Mouse (Mus musculus): ENCODE results near the gene Gin1. TPM values are rescaled to one million over a fixed set of nuclear protein-coding genes. Genes with fewer than 3 reads are reported as not detected.

The Gin1 gene
- total RNA-seq, 2 experiments from 2014 or later: 8.4 to 9.1 TPM

GRCm38 (mm10) chr1:97785685-97786393 lies 15.9 kb downstream of the Gin1 start:
- intact Hi-C loops (cut with DNase I): no loop called here

DNA sequence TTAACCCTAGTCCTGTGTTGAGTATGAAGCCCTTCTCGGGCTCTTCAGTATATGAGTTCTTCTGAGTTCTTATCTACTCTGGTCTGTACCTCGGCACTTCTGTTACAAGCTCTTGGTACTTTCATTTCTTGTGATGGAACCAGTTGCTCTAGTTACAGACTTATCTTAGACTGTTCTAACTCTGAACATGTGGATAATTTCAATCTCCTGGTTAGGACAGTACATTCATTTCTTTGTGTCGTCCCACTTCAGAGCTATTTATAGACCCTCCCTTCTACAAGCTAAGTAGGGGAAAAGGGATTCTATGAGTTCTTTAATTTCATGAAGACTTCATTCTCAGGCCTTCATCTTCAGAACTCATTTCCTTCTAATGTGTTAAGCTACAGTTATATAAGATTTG lies 17.7 kb downstream of the Gin1 start:
- DNase-seq: no peak
- intact Hi-C loops (cut with DNase I): no loop called here

More at GRCm38 (mm10) chr1:97785685-97786393, 15.9 kb downstream of the Gin1 start:
- no peak for DNase-seq

DNA sequence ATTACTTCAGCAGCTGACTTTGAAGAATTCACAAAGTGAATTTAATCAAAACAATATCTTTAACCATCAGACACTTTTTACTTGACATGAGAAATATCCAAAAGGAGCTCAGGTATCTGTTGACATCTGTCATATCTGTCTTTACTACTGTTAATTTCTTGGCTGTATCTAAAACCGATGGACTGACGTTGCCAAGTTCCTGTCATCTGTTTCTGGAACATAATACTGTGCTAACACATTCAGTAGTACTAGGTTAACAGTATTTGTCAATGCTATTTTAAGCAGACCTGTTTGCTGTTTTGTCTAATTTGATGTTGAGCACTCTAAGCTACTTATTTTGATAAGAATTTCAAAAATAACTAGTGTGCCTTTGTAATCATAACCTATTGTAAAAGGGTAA lies 18.5 kb downstream of the Gin1 start:
- no peak for DNase-seq
- intact Hi-C loops (cut with DNase I): no loop called here

DNA sequence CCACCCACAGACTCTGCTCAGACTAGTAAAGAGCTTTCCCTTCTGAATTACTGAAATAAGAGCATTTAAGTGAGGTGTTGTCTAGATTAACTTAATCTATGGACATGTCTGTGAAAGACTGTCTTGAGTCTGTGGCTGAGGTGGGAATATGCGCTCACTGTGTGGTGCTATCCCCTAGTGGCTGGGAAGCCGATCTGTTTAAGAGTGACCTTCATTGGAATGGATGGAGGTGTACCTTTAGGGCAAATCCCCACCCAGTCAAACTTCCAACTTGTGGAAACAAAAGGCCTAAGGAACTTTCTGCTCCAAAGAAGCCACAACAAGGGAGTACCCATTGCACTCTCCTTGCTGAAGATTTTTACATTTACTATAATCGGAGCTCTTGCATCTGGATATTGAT lies 24.1 kb downstream of the Gin1 start:
- DNase-seq: no peak
- intact Hi-C loops (cut with DNase I): no loop called here

GRCm38 (mm10) chr1:97795936-97796335 lies 26.0 kb downstream of the Gin1 start:
- intact Hi-C loops (cut with DNase I): no loop called here
- DNase-seq: no peak

DNA sequence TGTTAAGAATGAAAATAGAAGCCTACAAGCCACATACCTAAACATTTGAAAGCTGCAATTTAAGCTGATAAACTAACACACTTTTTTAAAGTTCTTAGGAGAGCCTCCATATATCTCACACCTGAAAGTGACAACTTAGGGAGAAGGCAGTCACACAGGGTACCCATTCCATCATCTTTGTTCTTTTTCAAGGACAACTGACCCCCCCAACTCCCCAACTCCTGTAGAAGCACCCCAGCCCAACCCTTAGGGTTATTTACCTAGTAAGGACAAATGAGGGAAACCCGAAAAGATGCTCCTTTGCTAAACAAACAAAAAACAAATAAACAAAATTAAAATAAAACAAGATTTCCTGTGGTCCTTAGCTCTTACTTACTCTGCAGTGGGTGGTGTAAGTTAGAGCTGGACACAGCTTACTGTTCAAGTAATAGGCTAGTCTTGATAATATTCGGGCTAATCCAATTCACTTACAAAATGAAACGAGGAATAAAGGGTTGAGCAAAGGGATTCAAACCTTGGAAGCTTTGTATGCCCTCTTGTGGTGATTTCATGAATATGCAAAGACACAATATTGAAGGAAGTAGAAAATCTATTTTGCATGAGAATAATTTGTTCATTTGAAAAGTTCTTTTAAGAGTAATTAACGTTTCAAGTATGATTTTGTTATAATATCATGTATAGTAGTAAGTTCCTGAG lies 32.4 kb downstream of the Gin1 start:
- intact Hi-C loops (cut with DNase I): loop anchor here (10.0 kb wide), 3 partner anchors 552 to 768 kb away; no protein-coding TSS in a partner anchor

GRCm38 (mm10) chr1:97804520-97804919 lies 34.5 kb downstream of the Gin1 start:
- intact Hi-C loops (cut with DNase I): loop anchor here (10.0 kb wide), 3 partner anchors 550 to 770 kb away; no protein-coding TSS in a partner anchor
- DNase-seq: no peak

More for the DNA sequence above, 32.4 kb downstream of the Gin1 start:
- DNase-seq: no peak

GRCm38 (mm10) chr1:97809255-97809912 lies 39.4 kb downstream of the Gin1 start:
- intact Hi-C loops (cut with DNase I): loop anchor here (5.0 to 10.0 kb wide), 4 partner anchors 545 to 775 kb away; no protein-coding TSS in a partner anchor
- DNase-seq: no peak

DNA sequence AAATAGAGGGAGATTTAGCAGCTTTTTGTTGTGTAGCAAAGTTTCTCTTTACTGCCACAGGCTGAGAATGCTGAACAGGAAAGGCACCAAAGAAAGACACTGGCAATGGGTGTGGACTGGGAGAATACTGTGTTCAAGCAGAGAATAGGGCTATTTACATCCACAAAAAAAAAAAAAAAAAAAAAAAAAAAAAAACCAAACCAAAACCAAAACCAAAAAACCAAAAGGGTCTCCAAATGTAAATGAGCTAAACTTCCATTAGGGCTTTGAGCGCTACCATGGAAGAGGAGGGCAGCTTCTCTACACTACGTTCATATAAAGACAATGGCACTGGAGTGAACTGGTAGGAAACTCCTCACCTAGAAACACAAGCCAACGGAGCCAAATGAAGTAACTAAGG lies 51.3 kb downstream of the Gin1 start:
- intact Hi-C loops (cut with DNase I): no loop called here

DNA sequence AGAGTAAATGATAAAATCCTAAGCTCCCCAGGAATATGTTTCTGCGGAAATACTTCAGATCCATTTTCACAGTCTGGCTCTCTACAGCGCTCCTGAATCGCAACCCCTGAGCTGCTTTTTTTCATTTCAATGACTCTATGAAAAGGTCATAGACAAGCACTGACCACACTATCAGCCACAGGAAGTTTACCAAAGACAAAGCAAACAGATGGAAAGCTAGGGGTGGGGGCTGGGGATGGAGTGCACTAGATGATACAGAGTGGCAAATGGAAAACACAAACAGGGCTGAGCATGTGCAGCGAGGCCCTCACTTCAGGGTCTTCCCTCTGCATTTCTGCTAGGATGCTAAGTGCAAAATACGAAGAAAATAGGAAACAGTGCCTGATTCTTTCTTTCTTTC lies 52.2 kb downstream of the Gin1 start:
- no peak for DNase-seq
- intact Hi-C loops (cut with DNase I): no loop called here

More for the DNA sequence above, 51.3 kb downstream of the Gin1 start:
- DNase-seq: no peak

DNA sequence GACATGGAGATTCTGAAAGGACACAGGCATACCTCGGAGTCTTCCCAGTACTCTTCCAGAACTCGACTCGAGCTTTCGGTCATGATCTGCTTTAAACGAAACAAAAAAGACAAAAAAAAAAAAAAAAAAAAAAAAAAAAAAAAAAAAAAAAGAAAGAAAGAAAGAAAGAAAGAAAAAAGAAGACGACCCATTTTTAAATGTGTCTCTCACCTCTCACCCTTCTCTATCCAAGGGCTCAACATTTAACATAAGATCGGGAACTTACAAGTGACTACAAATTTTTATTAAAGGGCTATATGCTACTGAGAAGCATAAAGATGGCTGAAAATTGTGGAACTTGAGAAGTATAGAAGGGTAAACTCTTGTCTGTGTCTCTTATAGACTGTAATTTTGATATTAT lies 52.9 kb downstream of the Gin1 start:
- intact Hi-C loops (cut with DNase I): no loop called here
- no peak for DNase-seq

DNA sequence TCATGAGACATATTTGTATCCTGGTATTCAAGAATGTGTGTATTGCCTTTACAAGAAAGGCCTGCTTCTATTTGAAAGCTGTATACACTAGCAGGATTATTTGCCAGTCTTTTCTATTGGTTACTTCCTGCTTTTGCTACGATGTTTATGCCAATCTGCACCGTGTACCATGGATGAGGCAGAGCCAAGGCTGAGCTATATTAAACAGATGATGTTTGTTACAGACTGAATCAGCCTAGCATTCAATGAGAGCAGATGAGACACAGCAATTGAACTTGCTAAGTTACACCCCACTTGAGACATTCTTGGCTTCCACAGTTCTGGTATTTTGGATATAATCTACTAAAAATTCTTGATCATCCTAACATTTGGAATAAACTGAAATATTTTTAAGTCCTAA lies 57.6 kb downstream of the Gin1 start:
- DNase-seq: no peak
- intact Hi-C loops (cut with DNase I): no loop called here

DNA sequence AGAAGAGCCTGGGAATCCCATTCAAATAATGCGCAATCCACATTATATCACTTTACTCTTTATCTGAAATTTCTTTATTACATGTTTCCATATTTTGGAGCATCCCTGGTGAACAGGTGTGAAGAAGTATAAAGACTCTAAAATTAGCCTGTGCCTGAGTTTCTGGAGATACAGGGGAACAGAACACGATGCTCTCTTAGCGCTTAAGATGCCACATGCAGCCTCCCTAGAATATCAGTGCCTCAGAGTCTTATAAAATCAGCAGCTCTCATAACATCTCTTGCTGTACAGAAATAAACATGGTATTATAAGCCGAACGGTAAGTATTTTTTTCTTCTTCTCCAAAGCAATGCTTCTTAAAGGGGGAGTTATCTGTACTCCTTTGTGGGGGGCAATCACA lies 58.1 kb downstream of the Gin1 start:
- intact Hi-C loops (cut with DNase I): no loop called here
- no peak for DNase-seq

DNA sequence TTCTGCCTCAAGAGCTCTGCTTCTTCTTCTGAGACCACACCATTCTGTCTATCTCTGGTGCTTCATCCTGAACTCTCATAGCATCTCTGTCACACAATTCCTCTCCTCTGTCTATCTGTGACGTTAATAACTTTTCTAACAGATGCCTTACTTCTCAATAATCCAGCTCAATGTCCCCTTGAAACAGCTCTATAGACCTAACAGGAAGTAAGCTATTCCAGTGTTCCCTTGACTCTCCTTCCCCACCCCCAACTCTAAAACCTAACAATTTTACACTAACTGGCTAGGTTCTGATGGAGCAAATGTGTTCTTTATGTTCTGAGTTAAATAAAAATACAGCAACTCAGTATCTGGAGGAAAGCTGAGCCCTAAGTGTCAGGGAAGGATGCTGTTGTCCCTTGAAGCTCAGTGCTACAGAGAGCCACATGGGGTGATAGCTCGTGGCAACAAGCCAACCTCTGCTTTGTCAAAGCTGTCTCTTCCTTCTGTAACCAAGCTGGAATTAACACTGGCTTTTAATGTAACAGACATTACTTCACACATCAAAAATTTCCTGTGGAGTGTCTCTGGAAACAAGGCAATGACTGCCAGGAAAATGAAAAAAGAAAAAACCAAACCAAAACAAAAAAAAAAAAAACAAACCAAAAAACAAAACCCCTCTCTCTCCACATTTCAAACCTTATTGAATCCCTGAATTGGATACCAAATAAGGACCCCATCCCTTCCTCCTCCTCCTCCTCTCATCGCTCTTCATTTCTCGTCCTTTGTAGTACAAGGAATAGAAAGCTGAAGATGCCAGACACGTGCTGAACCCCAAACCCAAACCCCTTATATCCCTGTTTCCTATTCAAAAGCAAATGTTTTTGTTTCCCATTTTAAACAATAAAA lies 63.7 kb downstream of the Gin1 start:
- intact Hi-C loops (cut with DNase I): no loop called here
- peak; percentile 93 for DNase-seq

DNA sequence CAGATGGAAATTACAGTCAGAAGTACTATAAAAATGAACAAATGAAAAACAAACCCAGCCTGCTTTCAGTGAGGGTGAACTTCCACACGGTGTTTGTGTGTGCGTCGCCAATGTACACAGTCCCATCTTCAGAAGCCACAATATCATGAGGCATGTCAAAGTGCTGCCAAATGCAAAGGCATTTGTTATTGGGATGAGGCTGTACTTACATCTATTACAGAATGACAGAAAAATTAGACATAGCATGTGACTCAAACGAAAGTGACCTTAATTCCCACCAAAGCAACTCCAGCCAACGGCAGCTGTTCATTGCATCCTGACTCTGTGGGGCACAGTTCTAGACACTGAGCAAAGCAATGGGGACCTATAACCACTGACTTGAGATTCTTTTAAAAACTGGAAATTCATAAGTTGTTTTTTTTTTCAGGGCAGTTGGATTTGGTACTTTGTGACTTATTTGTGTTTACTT lies 64.4 kb downstream of the Gin1 start:
- intact Hi-C loops (cut with DNase I): no loop called here

More for the DNA sequence above, 64.4 kb downstream of the Gin1 start:
- peak; percentile 7 for DNase-seq

Other genes with a start within 250 kb of the Gin1 start
- 10 to 100 TPM; 63.0 to 68.0 TPM for gene D1Ertd622e, start 108.1 kb upstream of the Gin1 start, total RNA-seq (2021)
- 10 to 100 TPM; 49.8 to 53.9 TPM for gene Ppip5k2, start 239 bp downstream of the Gin1 start, total RNA-seq (2021)